Mouse (Mus musculus): ENCODE measurements around the gene Scube2.

The Scube2 gene

DNA sequence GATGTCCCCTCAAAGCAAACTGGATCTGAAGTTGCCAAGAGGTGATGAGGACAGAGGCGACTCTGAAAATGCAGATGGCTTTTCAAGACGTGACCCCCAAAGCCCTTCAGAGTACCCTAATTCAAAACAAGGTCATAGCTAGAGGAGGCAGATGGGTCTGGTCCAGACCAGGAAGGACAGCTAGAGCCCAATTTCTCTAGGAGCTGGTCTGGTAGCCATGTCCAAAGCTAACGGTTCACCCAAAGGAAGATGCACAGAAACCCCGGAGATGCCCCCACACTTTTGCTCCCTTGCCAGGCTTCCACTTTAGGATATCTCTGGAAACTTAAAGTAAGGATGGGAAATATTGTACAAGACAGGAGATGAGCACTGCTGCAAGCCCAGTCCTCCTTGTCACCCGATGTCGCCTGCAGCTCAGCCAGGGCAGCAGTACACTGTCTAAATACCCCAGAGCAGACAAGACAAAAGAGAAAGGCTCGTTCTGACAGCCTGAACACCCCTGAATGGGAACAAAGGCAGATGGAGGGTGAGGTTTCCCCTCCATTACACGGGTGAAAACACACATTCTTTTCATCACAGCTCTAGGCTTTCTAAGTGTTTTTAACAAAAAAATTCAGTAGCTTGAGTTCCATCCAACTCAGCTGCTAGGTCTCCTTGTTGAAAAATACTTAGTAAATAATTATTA lies 15.6 kb downstream of the Scube2 start:
- no peak for DNase-seq

DNA sequence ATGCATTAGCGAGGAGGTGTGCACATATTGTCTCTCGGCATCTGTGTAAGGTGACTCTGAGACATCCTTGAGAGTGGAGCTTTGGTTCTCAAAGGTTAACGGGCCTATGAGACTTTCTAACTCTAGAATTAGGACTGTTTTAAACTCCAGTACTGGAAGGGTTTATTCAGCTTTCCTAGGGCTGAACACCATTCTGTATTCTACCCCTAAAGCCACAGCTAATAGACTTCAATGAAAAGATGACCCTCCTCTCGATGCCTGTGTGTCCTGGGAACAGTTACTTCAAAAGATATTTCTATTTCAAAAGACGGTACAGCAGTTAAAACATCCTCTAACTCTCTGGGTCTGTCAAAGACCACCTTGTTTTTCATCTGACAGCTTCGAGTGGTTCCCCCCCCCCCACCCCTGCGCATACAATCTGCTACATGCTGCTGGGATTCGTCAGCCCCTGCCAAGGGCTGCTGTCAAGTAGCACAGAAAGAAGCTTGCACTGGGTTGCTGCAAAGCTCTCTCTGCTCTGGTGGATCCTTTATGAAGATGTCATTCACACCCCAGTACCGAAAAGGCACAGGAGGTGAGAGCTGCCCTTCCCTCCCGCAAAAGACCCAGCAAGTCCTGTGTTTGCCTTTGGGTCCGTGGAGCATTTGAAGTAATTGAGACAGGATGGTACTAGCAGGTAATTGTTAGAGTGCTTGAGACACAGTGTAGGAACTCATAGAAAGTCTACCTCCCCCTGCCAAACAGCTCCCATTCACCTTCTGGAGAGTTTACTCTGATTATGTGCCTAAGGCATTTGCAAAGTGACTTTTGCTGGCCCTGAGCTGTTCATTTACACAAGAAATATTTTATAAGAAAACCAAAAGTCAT lies 16.4 kb downstream of the Scube2 start:
- DNase-seq: no peak

DNA sequence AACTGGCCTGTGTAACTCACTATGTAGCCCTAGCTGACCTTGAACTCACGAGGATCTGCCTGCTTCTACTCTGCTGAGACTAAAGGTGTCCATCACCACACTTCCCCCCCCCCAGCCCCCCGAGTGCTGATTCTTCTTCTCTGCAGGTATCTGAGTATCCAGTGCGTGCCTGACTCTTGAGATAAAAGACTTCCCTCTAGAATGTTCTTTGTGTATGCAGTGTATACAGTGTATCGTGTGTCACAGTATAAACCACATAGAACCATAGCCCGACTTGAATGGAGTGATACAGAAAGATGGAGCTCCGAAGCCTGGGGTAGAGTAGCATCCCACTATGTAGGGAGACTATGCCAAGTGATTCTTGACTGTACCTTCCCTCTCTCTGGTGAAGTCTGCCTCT lies 21.4 kb downstream of the Scube2 start:
- no peak for DNase-seq

DNA sequence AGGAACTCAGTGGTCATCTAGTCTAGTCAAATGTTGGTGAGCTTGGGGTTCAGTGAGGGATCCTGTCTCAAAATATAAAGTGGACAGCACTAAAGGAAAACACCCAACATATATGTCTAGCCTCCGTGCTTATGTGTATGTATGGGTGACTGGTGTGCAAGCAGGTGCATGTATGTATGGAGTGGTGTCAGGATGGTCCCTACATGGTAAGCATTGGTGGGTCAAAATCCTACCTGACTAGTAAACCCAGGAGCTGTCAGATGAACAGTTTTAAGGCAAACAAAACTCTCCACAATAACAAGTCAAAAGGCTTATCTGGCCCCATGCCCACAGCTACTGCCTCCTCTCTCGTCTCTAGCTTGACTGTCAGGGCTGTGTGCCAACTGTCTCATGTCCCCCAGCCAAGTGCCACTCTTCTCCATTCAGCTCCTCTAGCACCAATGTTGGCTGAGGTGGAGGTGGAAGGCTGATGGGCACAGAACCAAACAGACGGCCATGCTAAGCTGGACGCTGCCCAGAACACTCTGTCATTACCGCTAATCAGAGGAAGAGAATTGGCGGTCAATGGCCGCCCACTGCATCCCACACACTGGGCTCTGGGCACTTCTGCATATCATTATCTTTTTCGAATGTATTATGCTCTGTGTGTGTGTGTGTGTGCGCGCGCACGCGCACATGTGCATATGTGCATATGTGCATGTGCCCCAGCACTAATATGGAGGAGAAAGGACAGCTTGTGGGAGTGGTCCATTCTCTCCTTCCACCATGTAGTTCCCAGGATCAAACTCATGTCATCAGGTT lies 23.7 kb downstream of the Scube2 start:
- DNase-seq: peak; percentile 31

DNA sequence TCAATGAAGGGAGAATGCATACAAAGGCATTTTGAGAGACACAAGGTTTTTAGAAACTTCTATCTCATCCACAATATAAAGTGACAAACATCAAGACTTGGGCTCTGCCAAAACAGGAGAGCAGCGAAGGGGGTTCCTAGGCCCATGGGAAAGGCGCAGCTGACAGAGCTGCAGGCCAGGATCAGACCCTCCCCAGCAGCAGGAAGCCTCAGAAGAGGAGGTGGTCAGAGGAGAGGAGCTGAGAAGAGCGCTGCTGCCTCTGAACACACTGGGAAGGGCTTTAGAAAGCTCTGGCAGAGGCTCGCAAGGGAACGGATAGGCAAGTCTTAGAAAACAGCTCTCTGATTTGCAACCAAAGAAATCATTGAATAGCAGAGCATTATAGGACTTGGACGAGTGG lies 24.4 kb downstream of the Scube2 start:
- DNase-seq: no peak

DNA sequence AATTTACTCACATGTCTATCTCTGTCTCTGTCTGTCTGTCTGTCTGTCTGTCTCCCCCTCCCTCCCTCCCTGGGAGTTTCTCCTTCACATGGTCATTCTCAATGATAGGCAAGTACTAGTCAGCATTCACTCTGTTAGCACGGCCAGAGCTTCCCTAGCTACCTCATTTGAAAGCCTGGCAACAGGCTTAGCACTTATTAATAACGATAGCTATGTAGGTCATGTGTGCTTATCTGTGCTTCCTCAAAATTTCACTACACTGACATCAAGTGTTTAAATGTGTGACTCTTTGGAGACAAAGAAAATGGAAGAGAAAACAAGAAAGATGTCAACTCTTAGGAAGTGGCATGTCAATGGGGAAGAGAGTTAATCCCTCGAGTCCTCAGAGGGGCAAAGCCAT lies 26.9 kb downstream of the Scube2 start:
- no peak for DNase-seq

DNA sequence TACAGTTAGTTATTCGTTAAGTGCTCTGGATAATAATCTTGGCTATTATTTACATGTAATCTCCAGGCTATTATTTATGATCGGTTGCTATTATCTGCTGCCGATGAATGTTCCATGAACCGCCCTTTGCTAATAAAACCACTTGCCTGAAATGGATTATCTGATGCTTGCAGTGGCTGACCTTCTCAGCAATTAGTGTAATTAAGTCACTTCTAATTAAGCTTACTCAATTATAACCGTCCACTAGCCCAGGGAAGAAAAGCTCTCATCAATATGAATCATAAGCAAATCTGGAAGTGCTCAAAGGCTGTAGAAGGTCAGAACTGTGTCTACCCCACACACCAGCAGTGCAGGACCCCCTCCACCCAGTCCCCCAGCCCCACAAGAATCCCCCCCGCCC lies 27.8 kb downstream of the Scube2 start:
- DNase-seq: no peak

DNA sequence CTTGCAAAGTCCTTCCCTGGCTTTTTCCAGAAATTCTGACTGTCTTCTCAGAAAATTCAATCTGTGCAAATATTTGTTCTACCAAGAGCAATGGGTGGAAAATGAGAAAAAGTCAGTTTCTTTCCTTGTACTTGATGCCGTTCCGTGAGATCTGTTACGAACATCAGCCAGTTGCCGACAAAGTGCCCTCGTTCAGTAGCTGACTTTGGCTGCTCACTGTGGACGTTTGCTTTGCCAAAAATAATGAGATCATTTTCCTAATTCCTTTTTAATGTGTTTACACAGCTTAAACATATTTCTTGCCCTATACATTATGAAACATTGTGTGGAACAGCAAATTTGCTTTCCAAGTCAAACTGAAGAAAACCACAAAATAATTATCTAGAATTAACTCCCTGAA lies 30.6 kb downstream of the Scube2 start:
- DNase-seq: no peak

DNA sequence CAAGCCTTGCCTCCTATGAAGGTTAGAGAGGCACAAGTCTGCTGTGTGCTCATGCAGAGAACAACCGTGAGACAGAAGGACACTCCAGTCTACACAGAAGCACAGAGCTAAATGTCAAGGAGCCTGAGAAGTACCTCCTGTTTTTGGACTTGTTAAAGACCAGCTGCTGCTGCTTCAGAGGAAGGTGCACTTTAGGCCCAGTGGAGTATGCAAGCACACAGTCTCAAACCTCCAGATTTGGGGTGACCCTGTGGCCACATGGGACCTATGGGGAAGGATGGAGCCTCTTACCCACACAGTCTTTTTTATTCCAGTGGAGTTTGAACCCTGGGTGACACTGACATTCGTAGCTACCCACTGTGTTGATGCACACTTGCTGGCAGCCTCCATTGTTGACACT lies 34.1 kb downstream of the Scube2 start:
- no peak for DNase-seq

DNA sequence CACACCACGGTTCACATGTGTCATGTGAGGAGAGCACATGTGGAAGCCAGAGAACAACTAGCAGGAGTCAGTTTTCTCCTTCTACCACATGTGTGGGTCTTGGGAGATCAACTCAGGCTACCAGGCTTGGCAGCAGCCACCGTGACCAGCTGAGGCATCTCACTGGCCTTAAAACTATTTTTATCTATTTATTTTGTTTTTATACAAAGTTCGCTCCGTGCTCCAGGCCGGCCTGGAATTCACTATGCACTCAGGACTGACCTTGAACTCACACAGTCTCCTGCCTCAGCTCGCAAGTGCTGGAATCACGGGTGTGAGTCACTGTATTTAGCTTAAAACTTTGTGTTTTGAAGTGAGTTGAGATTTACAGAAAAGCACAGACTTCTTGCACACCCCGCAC lies 38.6 kb downstream of the Scube2 start:
- DNase-seq: no peak

DNA sequence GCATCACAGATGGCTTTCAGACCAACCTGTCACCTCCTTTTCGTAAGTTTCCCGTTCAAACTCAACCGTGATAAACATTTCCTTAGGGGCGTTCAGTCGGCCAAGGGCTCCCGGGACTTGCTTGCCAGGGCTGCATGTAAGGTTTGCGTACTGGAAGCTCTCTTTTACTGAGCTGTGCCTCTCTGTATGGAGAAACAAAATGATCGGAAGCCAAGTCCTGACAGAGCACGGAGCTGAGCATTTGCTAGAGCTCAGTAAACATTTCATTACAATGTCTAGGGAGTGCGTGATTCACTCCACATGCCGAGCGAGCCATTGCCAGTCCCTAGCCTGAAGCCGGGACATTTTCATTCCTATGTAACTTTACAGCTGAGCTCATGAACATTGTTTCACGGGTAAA lies 40.2 kb downstream of the Scube2 start:
- DNase-seq: no peak

DNA sequence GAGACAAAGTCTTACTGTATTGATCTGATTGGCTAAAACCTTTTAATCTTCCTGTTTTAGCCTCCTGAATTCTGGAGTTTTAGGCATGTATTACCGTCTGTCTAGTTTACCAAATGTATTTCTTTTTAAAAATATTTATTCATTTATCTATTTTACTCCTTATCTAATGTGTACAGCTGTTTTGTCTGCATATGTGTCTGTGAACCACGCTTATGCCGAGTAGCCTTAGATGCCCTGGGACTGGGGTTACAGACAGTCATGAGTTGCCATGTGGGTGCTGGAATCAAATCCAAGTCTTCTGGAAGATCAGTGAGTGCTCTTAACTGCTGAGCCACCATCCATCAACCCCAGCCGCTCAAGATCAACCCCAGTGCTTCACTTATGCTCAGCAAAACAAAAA lies 46.9 kb downstream of the Scube2 start:
- DNase-seq: no peak

DNA sequence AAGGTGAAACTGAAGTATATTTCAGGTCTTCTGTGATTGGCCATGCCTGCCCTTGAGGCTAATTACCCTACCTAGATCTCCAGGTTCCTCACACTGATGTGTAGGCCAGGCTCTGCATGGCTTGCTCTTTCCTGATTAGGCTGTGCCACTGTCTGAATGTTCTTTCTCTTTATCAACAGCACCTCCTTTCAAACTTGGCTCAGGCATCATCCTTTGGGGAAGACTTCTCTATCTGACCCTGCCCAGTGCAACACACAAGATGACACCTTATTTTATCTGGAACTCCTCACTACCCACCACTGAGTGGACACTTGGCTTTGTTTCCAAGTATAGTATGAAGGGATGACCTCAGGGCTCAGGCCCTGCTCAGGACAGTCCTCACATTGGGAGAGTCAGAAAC lies 47.5 kb downstream of the Scube2 start:
- no peak for DNase-seq

DNA sequence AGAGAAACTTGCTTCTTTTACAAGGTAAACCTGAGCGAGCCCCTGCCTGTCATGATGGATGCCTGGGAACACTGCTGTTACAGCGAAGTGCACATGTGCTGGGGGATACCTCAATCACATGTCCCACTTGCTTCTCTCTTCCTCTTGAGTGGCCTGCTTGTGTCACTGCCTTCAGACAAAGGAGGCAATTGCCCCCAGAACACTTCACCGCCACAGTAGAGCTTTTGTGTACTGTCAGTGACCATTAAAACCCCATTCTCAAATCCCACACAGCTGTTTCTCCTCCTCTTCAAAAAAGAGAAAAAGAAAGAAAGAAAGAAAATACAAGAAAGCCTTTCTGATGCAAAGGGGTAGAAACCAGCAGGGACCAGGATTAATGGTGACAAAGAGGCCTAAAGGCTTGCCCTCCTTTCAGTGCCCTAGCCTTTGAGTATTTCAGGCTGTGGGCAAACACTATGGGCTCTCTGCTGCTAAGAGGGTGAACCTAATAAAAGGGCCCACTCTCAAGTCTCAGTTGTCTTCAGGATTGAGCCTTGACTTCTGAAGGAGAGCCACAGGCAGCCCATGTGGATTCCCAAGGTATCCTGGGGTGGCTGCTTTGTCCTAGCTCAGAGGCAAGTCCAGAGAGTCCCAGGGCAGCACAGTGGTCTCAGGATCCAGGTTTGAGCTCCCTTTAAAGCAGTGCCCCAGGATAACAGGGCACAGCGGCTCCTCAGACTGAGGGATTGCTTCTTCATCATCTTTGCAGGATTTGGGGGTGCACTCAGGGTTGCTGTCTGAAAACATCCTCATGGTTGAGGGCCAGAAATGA lies 51.9 kb downstream of the Scube2 start:
- no peak for DNase-seq

DNA sequence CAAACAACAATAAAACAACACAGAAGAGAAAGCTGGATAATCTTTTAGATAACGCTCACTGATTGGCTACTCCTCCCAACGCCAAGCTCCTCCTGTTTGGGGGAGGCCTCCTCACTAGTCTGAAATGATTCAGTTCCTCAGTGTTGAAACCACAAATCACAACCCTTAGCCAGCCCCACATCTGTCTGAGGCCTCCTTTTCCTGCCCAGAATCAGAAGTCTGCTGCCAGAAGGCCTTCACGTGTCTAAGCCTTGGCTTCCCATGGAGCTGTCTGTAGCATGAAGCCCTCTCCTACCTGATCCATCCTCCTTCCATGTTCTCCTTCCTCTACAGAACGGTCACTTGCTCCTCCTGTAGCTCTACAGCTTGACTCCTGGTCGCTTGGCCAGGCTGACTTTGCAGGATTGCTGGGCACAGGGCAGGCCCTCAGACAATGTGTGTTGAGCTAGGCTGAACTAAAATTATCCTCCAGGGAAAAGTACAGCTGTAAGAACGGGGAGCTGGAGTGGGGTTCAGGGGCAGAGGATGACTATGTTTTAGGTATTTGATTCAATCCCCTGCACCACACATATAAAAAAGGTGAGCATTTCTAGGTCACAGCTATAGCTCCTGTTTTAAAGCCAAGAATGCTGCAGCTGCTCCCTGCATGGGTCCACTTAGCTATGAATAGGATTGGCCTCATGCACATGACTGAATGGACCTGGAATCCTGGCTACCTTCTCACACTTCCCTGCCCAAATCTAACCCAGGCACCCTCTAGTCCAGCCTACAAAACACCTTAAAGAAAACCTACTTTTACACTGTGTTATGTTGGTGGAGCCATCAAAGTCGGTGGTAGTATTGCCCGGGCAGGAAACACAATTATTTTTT lies 57.6 kb downstream of the Scube2 start:
- DNase-seq: no peak

DNA sequence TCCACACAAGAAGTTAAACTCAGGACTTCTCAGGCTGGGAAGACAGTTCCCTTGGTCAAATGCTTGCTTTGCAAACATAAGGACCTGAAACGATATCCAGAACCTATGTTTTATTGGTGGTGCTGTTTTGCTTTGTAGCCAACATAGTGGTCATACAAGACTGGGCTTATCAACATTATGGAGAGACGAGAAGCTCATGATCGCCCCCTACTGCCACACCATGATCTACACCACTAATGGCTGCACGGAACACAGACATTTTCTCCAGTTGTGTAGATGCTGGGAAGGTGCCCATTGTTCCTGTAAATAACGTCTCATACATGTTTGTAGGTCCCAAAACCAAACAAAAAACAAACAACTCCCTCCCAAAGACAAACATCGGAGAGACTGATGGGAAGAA lies 60.6 kb downstream of the Scube2 start:
- no peak for DNase-seq

DNA sequence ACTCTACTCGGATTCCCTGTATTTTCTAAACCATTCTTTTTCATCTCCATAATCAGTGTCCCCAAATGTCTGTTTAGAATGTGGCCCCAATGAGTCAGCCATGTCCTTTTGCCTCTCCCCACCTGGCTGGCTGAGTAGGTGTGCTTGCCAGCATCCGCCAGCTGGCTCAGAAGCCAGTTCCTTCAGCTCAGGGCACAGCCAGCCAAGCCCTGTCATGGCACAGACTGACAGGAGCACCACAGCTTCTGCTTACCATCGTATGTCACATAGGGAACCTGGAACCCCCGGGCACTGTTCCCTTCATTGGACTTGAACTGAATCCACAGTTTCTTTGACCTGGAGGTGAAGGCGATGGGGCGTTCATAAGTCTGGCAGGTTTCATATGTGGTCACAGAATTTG lies 61.1 kb downstream of the Scube2 start:
- no peak for DNase-seq

DNA sequence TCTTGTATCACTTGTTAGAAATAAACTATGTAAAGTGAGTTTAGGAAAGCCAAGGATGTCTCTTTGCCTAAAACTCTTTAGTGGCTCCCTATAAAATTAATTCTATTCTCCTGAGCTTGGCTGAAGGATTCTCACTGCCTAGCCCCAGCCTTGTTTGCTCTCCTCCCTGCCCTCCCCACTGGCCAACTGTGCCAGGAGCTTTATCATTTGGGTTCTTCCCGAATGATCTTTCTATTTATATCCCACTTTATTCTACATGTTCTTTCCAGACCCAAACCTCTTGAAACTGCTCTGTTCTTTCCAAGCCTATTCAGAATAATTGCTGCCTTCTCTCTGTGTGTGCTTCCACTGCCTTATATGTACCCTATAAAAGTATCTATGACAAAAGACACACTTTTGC lies 62.0 kb downstream of the Scube2 start:
- no peak for DNase-seq

DNA sequence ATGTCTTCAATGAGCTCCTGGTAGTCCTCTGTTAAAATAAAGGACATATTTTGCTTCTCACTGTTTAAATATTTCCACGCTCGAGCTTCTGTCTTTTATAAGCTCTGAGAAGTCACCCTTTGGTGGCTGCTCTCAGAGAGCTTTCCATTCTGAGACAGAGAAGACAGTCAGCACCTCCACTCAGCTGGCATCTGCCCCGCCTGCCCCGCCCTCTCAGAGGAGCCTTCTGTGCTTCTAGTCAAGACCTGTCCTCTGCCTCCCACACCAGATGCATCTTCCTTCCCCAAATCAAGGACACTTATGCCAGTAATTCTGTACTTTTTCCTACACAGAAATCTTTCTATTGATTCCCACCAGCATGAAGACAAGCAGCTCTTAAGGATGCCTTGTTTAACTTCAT lies 64.9 kb downstream of the Scube2 start:
- DNase-seq: peak; percentile 47

DNA sequence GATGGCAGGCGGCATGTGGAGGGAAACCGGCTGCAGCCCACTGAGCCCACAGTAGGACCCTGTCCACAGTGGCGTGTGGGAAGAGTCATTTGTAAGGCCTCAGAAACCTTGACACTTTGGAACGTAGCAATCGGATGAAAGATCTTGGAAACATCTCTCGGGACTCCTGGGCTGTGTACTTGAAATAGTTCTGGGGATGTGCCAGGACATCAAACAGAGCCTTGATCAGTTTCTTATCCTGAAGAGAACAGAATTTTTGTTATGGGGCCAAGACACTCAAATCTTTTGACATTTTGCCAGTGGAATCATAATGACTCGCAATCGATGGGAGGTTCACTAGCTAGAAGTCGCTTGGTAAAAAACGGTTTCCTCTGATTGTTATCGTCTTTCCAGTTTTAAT lies 66.3 kb downstream of the Scube2 start:
- DNase-seq: no peak

DNA sequence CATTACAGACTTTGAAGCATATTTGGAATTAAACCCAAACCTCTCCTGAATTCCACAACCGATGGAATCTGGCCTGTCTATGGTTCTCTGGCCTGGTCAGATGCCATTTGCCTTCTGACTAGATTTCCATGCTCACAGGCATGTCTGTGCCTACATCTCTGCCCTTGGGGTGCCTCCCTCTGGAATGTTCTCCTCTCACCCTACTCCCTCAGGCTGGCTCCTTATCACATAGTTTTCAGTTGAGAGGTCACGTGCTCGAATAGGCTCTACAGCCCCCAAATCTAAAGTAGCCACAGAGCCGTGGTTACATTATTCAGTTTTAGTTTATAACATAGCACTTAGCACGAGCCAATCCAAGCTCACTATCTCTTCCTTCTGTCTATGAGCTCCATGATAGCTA lies 69.9 kb downstream of the Scube2 start:
- no peak for DNase-seq

DNA sequence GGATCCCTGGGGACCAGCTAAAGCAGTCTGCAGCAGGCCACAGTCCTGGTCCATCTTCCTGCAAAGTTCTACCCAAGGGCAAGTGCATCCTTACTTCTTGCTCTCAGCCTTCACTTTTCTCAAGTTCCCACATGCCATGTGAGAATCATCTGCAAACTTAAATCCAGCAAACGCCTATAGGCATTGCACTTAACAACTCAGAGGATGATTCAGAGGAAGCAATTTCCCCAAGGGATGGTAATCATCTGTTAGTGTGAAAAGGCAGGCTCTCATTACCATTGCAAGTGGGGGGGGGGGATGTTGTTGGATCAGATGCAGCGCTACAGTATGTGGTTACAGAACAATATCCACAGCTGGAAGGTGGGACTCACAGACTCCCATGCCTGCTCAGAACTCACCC lies 70.9 kb downstream of the Scube2 start:
- DNase-seq: no peak

Measured in right cerebral cortex, adult 18-20 months (tissue).